Mouse (Mus musculus): Measurements from ENCODE around the gene Susd5. TPM values are rescaled to one million over a fixed set of nuclear protein-coding genes. Genes with fewer than 3 reads are reported as not detected.
A peak's percentile ranks its signal among the peaks of the same experiment; 100 is the strongest.

The Susd5 gene
- under 1 TPM; 0.77 to 0.79 TPM for total RNA-seq (2021)
- long read RNA-seq, experiment 1, partial matches to known transcripts = 0 of 2 reads
- long read RNA-seq, experiment 1, other reads (novel, unspliced or antisense) = 2 of 2 reads
- long read RNA-seq, experiment 2 = 0 reads

- no peak for DNase-seq
- intact Hi-C loops (cut with DNase I) = no loop called here
These were observed at the start of gene Susd5 for GRCm38 (mm10) chr9:114057090-114057796. TSS of gene Susd5 (plus strand) at chr9:114057140.

- DNase-seq = no peak
- intact Hi-C loops (cut with DNase I) = no loop called here
These were observed 49.0 kb upstream of the Susd5 start for GRCm38 (mm10) chr9:114007850-114008350.

GRCm38 (mm10) chr9:114009526-114009925 lies 47.4 kb upstream of the Susd5 start:
- no peak for DNase-seq
- intact Hi-C loops (cut with DNase I) = no loop called here

DNA sequence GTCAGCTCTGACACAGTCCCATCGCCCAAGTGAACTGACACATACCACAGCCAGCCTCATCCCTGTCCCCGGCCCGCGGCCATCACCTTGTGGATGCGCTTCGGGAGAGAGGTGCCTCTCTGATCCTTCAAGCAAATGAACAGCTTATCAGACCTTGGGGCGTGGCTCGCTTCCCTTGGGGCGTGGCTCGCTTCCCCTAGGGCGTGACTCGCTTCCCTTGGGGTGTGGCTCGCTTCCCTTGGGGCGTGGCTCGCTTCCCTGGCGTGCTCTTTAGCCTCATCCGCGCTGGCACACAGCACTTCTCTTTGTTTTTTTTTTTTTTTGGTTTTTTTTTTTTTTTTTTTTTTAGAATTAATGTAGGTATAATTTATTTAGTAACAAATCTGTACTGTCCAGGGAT lies 45.7 kb upstream of the Susd5 start:
- DNase-seq = no peak
- intact Hi-C loops (cut with DNase I) = no loop called here

DNA sequence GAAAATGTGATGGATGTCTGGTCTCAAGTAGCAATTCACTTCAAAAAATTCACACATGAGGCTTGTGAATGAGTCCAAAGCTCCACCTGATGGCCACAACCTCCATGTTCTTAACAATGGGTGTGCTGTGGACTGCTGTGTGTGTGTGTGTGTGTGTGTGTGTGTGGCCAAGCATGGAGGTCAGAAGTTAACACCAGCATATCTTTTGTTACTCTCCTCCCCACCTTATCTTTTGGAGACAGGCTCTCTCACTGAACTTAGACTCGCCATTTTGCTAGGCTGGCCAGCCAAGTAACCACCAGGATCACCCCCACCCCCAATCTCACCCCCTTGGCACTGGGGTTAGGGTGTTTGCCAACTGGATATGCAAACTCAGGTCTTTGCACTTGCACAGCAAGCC lies 42.9 kb upstream of the Susd5 start:
- intact Hi-C loops (cut with DNase I) = no loop called here
- no peak for DNase-seq

- intact Hi-C loops (cut with DNase I) = no loop called here
- DNase-seq = no peak
These were observed 41.2 kb upstream of the Susd5 start for GRCm38 (mm10) chr9:114015724-114016123.

DNA sequence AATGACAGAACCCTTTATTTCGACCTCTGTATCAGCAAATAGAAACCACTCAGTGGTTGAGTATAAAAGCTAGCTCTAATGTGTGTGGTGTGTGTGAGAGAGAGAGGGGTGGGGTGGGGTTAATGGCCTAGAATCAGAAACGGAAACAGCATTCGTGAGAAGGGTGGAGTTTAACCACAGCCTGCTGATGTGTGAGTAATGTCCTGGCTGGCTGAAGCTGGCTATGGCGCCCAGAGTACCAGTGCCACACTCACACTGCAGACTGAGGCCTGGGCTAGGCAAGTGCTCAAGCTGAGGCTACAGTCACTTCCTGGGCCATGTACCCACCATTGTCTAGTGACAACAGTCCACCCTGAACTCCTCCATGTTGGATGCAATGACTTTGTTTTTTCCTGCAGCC lies 40.5 kb upstream of the Susd5 start:
- intact Hi-C loops (cut with DNase I) = no loop called here
- no peak for DNase-seq

DNA sequence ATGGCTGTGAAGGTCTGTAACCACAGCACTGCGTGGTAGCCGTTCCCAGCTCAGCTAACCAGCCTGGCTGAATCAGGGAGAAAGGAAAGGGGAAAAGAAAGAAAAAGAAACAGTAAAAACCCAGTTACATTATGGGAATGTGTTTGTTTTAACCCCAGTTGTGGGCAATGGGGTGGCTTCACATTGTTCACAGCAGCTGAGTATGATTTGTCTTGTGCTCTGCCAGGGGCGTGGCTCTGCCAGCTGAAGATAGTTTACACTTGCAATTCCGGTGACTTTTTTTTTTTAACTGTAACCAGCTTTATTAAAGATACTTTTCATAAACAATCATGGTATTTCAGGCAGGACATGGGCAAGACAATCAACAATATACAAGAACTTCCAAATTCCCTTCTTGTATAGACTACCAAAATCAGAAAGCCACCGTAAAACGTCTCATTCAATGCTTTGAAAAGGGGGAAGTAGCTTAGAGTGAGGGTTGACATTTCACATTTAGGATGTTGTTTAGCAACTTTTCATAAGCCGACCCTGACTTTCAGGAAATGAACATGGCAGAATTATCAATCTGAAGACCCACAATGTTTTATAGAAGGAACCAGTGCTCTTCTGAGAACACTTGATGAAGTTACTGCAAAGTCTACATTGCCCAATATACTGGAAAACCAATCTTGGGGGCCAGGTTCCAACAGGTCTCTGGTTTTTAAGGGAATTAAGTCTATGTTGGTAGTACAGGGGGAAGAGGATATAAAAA lies 37.8 kb upstream of the Susd5 start:
- intact Hi-C loops (cut with DNase I) = no loop called here
- DNase-seq = no peak

DNA sequence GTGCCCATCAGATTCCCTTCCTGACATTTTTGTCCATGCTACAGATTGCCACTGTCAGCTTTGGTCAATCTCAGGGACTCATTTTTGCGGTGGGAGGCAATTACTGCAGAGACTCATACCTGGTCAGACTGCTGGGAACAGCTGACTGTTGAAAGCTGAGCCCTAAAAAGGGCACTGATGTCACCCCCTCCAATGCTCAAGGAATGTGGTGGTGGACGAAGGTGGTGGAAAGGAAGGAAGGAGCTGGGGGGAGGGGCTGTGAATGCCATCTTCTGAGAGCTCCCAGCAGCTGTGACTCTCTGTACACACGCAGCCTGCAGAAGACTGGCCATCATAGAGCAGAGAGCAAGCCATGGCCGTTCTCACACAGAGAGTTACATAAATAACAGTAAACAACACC lies 34.8 kb upstream of the Susd5 start:
- intact Hi-C loops (cut with DNase I) = no loop called here
- no peak for DNase-seq

GRCm38 (mm10) chr9:114025182-114025581 lies 31.8 kb upstream of the Susd5 start:
- no peak for DNase-seq
- intact Hi-C loops (cut with DNase I) = no loop called here

- no peak for DNase-seq
- intact Hi-C loops (cut with DNase I) = no loop called here
These were observed 31.1 kb upstream of the Susd5 start for GRCm38 (mm10) chr9:114025846-114026245.

GRCm38 (mm10) chr9:114026261-114026934 lies 30.5 kb upstream of the Susd5 start:
- intact Hi-C loops (cut with DNase I) = no loop called here
- DNase-seq = peak; percentile 19 to 21

- intact Hi-C loops (cut with DNase I) = no loop called here
- DNase-seq = no peak
These were observed 16.0 kb upstream of the Susd5 start for GRCm38 (mm10) chr9:114040945-114041344.

- no peak for DNase-seq
- intact Hi-C loops (cut with DNase I) = no loop called here
These were observed 14.4 kb upstream of the Susd5 start for GRCm38 (mm10) chr9:114042490-114042889.

GRCm38 (mm10) chr9:114044446-114044845 lies 12.5 kb upstream of the Susd5 start:
- no peak for DNase-seq
- intact Hi-C loops (cut with DNase I) = no loop called here

DNA sequence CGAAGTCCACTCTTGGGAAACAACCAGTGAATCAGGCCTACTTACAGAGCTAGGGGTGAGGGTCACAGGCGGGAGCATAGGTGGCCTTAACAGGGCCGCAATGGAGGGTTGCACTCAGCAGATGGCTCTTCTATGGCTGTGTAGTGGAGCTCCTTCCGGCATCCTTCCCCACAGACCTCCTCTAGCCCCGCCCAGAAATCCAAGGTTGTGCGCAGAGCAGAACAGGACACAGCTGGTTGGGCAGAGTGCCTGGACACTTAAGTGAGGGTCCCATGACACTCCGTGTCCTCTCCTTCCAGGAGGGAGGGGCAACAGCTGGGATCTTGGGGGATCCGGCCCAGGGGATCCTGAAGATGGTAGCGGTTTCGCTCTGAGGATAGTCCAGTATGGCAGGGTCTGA lies 10.9 kb upstream of the Susd5 start, which contains the start of gene Fbxl2:
Fbxl2 (minus strand) TSS at position 164 of the 400 bp plus-strand sequence.
- intact Hi-C loops (cut with DNase I) = no loop called here

DNA sequence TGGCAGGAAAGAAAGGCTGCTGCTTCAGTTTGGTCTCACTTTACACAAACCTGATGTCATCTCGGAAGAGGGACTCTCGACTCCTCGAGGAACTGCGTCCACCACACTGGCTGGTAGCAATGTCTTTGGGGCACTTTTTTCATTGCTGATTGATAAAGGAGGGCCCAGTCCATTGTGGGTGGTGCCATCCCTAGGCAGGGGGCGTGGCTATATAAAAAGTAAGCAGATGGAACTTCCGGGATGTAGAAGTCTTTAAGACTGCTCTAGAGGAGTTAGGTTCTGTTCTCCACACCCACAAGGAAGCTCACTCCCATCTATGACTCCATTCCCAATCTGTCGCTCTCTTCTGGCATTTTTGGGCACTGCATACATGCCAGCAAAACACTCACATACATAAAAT lies 10.3 kb upstream of the Susd5 start:
- intact Hi-C loops (cut with DNase I) = no loop called here
- DNase-seq = no peak

More for the DNA sequence above, 10.9 kb upstream of the Susd5 start, which contains the start of gene Fbxl2:
- peak in 1 of 2 experiments; percentile 11 for DNase-seq

- no peak for DNase-seq
- intact Hi-C loops (cut with DNase I) = no loop called here
These were observed 6.8 kb upstream of the Susd5 start for GRCm38 (mm10) chr9:114050106-114050505.

GRCm38 (mm10) chr9:114050778-114051177 lies 6.2 kb upstream of the Susd5 start:
- intact Hi-C loops (cut with DNase I) = no loop called here
- no peak for DNase-seq

DNA sequence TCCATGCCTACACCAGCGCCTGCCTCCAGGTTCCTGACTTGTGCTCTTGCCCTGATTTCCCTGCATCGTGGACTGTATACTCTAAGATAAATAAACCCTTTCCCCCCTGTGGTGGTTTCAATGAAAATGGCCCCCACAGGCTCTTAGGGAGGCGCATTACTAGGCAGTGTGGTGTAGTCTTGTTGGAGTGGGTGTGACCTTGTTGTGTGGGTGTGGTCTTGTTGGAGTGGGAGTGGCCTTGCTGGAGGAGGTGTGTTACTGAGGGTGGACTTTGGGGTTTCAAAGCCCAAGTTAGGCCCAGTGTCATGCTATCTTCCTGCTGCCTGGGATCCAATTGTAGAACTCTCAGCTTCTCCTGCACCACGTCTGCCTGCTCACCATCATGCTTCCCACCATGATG lies 4.9 kb upstream of the Susd5 start:
- intact Hi-C loops (cut with DNase I) = no loop called here
- no peak for DNase-seq

DNA sequence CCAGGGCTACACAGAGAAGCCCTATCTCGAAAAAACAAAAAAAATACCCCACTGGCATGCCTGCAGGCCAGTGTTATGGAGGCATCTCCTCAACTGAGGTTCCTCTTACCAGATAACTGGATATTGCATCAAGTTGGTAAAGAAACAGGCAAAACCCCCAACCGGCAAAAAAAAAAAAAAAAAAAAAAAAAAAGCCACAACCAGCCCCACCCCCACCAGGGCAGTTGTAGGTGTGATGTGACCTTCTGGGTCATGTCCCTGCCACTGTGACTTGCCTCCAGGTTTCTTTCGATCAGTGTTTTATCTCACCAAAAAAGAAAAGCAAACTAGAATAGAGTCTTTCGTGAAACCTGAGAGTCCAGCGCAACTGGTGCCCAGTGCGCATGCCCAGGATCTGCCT lies 4.1 kb upstream of the Susd5 start:
- intact Hi-C loops (cut with DNase I) = no loop called here
- no peak for DNase-seq
